10 mouse cellular contexts compared by ENCODE assay signal in genomic region chr2:105908351-105908750, GRCm38 (mm10). TPM values are rescaled to one million over a fixed set of nuclear protein-coding genes. Genes with fewer than 3 reads are reported as not detected.
DNase-seq lines count a peak whose midpoint lies in the region; ATAC-seq and TF ChIP-seq lines count a peak whose summit lies in the region.
"Had no signal": no experiment of that assay in that cellular context is flagged by ENCODE, and none has a peak within 500 bp of the region (broad histone marks: within the 10 kb centered on the region; RNA-seq: fewer than 3 reads in every experiment).

No protein-coding gene starts in this region.

- 82% methylated on average over 5 of the region's 5 CpGs for WGBS in spleen, adult 2 months
- WGBS in midbrain, embryonic 11.5 days, result 88% methylated on average over 5 of the region's 5 CpGs

- TF ChIP-seq POLR2A in spleen, adult 2 months (IDR thresholded peaks at IDR 0.05; ENCODE audit: low read depth, low read length), result no peak

- no peaks in the 10 kb centered on the region for H3K27me3 ChIP-seq in spleen, adult 2 months (ENCODE audit: control insufficient read depth, insufficient read depth, low read length)
- H3K27me3 ChIP-seq in midbrain, embryonic 11.5 days (ENCODE audit: control insufficient read depth, insufficient read depth, low read length), result no peaks in the 10 kb centered on the region
- H3K27me3 ChIP-seq: liver, embryonic 15.5 days had no signal

- H3K27ac ChIP-seq in spleen, adult 2 months (ENCODE audit: insufficient read depth, low read length), result no peak overlapping the region
- no peak overlapping the region for H3K27ac ChIP-seq in midbrain, embryonic 11.5 days (ENCODE audit: low read depth, low read length)
- H3K27ac ChIP-seq: liver, embryonic 15.5 days had no signal

- no peaks in the 10 kb centered on the region for H3K9me3 ChIP-seq in midbrain, embryonic 11.5 days (ENCODE audit: control insufficient read depth, low read length)
- H3K9me3 ChIP-seq: liver, embryonic 15.5 days had no signal

- no peak for TF ChIP-seq CTCF in spleen, adult 2 months (IDR thresholded peaks at IDR 0.05; ENCODE audit: extremely low read depth, insufficient read depth, insufficient read length, insufficient replicate concordance)

- peaks cover 3% of the 10 kb centered on the region; the same call in 1 of the 2 replicates for H3K4me1 ChIP-seq in spleen, adult 2 months (ENCODE audit: control insufficient read depth, insufficient read depth, insufficient read length)
- peaks cover 2% of the 10 kb centered on the region; the same call in 1 of the 2 replicates for H3K4me1 ChIP-seq in midbrain, embryonic 11.5 days (ENCODE audit: control insufficient read depth, insufficient read depth, low read length)

- no peak overlapping the region for H3K4me3 ChIP-seq in spleen, adult 2 months (ENCODE audit: extremely low read depth, insufficient read depth, insufficient read length)
- no peak overlapping the region for H3K4me3 ChIP-seq in midbrain, embryonic 11.5 days (ENCODE audit: low read depth, low read length)
- H3K4me3 ChIP-seq: liver, embryonic 15.5 days had no signal

- H3K4me2 ChIP-seq in midbrain, embryonic 11.5 days, result no peak overlapping the region
- H3K4me2 ChIP-seq: liver, embryonic 15.5 days had no signal

- no peak overlapping the region for H3K9ac ChIP-seq in midbrain, embryonic 11.5 days (ENCODE audit: low read length)
- H3K9ac ChIP-seq: liver, embryonic 15.5 days had no signal

- no peak for ATAC-seq in midbrain, embryonic 11.5 days (ENCODE audit: low FRiP score)

- peak; percentile 35 for DNase-seq in embryo, embryonic 10 days (ENCODE audit: low spot score)
- no peak for DNase-seq in embryo, embryonic 9.5 days (ENCODE audit: extremely low spot score)
- peak; percentile 11 to 15 for DNase-seq in spleen, adult 2 months (ENCODE audit: low read depth in 1 of 2, low spot score in 2 of 2)
- DNase-seq in spleen, adult 12 weeks (ENCODE audit: low spot score), result no peak
- DNase-seq in kidney, adult 9 months, result peak; percentile 73
- peak; percentile 31 for DNase-seq in thymus, postnatal 4 days
- no peak for DNase-seq in midbrain, embryonic 11.5 days (ENCODE audit: low spot score, missing footprints)
- DNase-seq in left cerebral cortex, adult 8-10 months (ENCODE audit: low spot score in 2 of 2), result no peak
- DNase-seq: heart, postnatal 4 days had no signal

- H3K36me3 ChIP-seq in spleen, adult 2 months (ENCODE audit: control insufficient read depth, insufficient read depth, low read length), result peaks cover 3% of the 10 kb centered on the region; the same call in 1 of the 2 replicates
- H3K36me3 ChIP-seq in midbrain, embryonic 11.5 days (ENCODE audit: control insufficient read depth, insufficient read depth, low read length), result no peaks in the 10 kb centered on the region

RNA-seq across cellular contexts. Expression of gene Immp1l, which starts 3.9 kb away (rescaled TPM):
- 2.4 and 3.1 TPM in 2 replicates for polyA plus RNA-seq in spleen, adult 2 months (2012; rRNA removed)
- polyA plus RNA-seq in midbrain, embryonic 11.5 days (2014; fragmentation: Nextera tagmentation; extraction: Ambion mirVana), result 132 and 136 TPM in 2 replicates
- total RNA-seq in left cerebral cortex, adult 8-10 months (2022), result 10 to 100 TPM; 24.5 to 30.9 (median 27.4) TPM

RNA-seq across cellular contexts. Expression of gene Elp4, which starts 4.0 kb away (rescaled TPM):
- 1.9 and 2.9 TPM in 2 replicates for polyA plus RNA-seq in spleen, adult 2 months (2012; rRNA removed)
- polyA plus RNA-seq in midbrain, embryonic 11.5 days (2014; fragmentation: Nextera tagmentation; extraction: Ambion mirVana), result 59.6 and 61.9 TPM in 2 replicates
- 10 to 100 TPM; 17.3 to 28.9 (median 20.5) TPM for total RNA-seq in left cerebral cortex, adult 8-10 months (2022)

Comparison
In these comparisons a context has a peak if more than half of its experiments do, and no peak if none do; other contexts are left out.
1. DNase-seq: peak in embryo, embryonic 10 days (single experiment), spleen, adult 2 months (2 of 2), kidney, adult 9 months (single experiment) and thymus, postnatal 4 days (single experiment); none in embryo, embryonic 9.5 days (single experiment), spleen, adult 12 weeks (single experiment), midbrain, embryonic 11.5 days (single experiment) and left cerebral cortex, adult 8-10 months (0 of 2).
2. RNA of gene Immp1l, which starts 3.9 kb away (polyA plus RNA-seq): 132 to 136 TPM in midbrain, embryonic 11.5 days; 2.4 to 3.1 TPM in spleen, adult 2 months; every median in the first group is over 10 times any median in the second.
3. RNA of gene Elp4, which starts 4.0 kb away (polyA plus RNA-seq): 59.6 to 61.9 TPM in midbrain, embryonic 11.5 days; 1.9 to 2.9 TPM in spleen, adult 2 months; every median in the first group is over 10 times any median in the second.